15 mouse cellular contexts compared by ENCODE assay signal in the genomic region with DNA sequence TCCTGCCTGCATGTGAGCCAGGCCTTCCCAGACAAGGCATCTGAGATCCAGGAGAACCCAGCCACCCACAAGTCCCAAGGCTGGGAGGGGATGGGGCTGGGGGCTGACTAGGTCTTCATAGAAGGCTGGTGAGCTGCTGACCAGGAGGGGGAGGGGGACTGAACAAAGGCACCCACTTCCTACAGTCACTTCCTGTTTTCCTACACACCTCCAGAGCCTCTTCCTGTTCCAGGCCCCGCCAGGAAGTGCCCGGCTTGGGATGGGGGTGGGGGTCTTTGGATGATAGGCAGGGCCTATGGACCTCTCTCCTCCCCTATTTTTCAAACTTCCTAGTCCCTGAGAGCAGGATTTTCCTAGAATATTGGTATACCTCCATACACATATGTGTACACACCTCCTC. TPM values are rescaled to one million over a fixed set of nuclear protein-coding genes. Genes with fewer than 3 reads are reported as not detected.
DNase-seq lines count a peak whose midpoint lies in the region; ATAC-seq lines count a peak whose summit lies in the region.
"Had no signal": no experiment of that assay in that cellular context is flagged by ENCODE, and none has a peak within 500 bp of the region (broad histone marks: within the 10 kb centered on the region; RNA-seq: fewer than 3 reads in every experiment).

No protein-coding gene starts in this region.

- no peak overlapping the region for H3K9ac ChIP-seq in kidney, embryonic 15.5 days
- H3K9ac ChIP-seq: embryonic facial prominence, embryonic 15.5 days; forebrain, postnatal 0 days; heart, embryonic 15.5 days; intestine, embryonic 15.5 days had no signal

- H3K27me3 ChIP-seq in kidney, embryonic 15.5 days: peaks cover 50% of the 10 kb centered on the region

- H3K36me3 ChIP-seq in kidney, embryonic 15.5 days: no peaks in the 10 kb centered on the region
- H3K36me3 ChIP-seq: embryonic facial prominence, embryonic 15.5 days; heart, embryonic 15.5 days; intestine, embryonic 15.5 days had no signal

- 84% methylated on average over 2 of the region's 2 CpGs for WGBS in kidney, embryonic 15.5 days

- H3K27ac ChIP-seq in kidney, embryonic 15.5 days: no peak overlapping the region
- H3K27ac ChIP-seq: embryonic facial prominence, embryonic 15.5 days; heart, embryonic 15.5 days; intestine, embryonic 15.5 days had no signal

- no peak for ATAC-seq in kidney, embryonic 15.5 days (replicated peaks; ENCODE audit: low FRiP score)
- ATAC-seq: forebrain, postnatal 0 days; intestine, embryonic 15.5 days had no signal

- no peaks in the 10 kb centered on the region for H3K9me3 ChIP-seq in kidney, embryonic 15.5 days (replicated peaks)
- H3K9me3 ChIP-seq: embryonic facial prominence, embryonic 15.5 days; heart, embryonic 15.5 days; intestine, embryonic 15.5 days had no signal

- no peak overlapping the region for H3K4me2 ChIP-seq in kidney, embryonic 15.5 days
- H3K4me2 ChIP-seq: embryonic facial prominence, embryonic 15.5 days; heart, embryonic 15.5 days; intestine, embryonic 15.5 days; midbrain, embryonic 11.5 days had no signal

- peak; percentile 32 to 38 for DNase-seq in kidney, adult 8-10 months
- peak; percentile 37 to 56 for DNase-seq in adrenal gland, postnatal 36 days
- DNase-seq in heart, postnatal 4 days: peak; percentile 38
- peak; percentile 70 for DNase-seq in lung, postnatal 10 days
- DNase-seq in layer of hippocampus, adult 9-11 months: no peak
- no peak for DNase-seq in frontal cortex, postnatal 10 days (ENCODE audit: low spot score in 2 of 2)
- DNase-seq: cerebellum, postnatal 36 days; forebrain, postnatal 0 days; liver had no signal

- H3K4me1 ChIP-seq in kidney, embryonic 15.5 days: peaks cover 20% of the 10 kb centered on the region

- H3K4me3 ChIP-seq in kidney, embryonic 15.5 days (replicated peaks): no peak overlapping the region
- H3K4me3 ChIP-seq: embryonic facial prominence, embryonic 15.5 days; heart, embryonic 15.5 days; intestine, embryonic 15.5 days had no signal

RNA-seq across cellular contexts. Expression of gene Flt4, which starts 23.2 kb away (rescaled TPM):
- 8.3 and 10.1 TPM in 2 replicates for polyA plus RNA-seq in kidney, embryonic 15.5 days (2015; fragmentation: Nextera tagmentation; extraction: Ambion mirVana)
- total RNA-seq in adrenal gland, postnatal 36 days (2021): 10 to 100 TPM; 15.6 to 19.2 TPM
- 10 to 100 TPM; 14.7 to 19.0 TPM for total RNA-seq in heart, postnatal 4 days (2021)

RNA-seq across cellular contexts. Expression of gene Scgb3a1, which starts 31.2 kb away (rescaled TPM):
- not detected in 2 replicates for polyA plus RNA-seq in kidney, embryonic 15.5 days (2015; fragmentation: Nextera tagmentation; extraction: Ambion mirVana)
- total RNA-seq in adrenal gland, postnatal 36 days (2021): not detected
- total RNA-seq in heart, postnatal 4 days (2021): not detected
- total RNA-seq: forebrain, postnatal 0 days; left cerebral cortex, adult 18-20 months had no signal
- polyA plus RNA-seq: embryonic facial prominence, embryonic 15.5 days; forebrain, postnatal 0 days; intestine, embryonic 15.5 days; midbrain, embryonic 11.5 days had no signal

Comparison
In these comparisons a context has a peak if more than half of its experiments do, and no peak if none do; other contexts are left out.
1. DNase-seq: peak in kidney, adult 8-10 months (2 of 2), adrenal gland, postnatal 36 days (2 of 2), heart, postnatal 4 days (single experiment) and lung, postnatal 10 days (single experiment); none in layer of hippocampus, adult 9-11 months (single experiment) and frontal cortex, postnatal 10 days (0 of 2).